Mouse (Mus musculus) liver, adult 2 months (tissue): ENCODE measurements around the gene Bphl.

Experiments used
- CTCF ChIP-seq: fragments of 200-500 bp; IDR thresholded peaks from 2 replicates; pipeline ENCODE4 v1.5.1; 2011; ENCODE audit warnings: low read depth, low read length, control low read depth
- POLR2A ChIP-seq: fragments of 200-500 bp; IDR thresholded peaks from 2 replicates; pipeline ENCODE4 v1.6.1; 2011; ENCODE audit warnings: low read length, control low read depth; ENCODE audit not compliant: insufficient read depth; ENCODE audit errors: extremely low read depth

- TF ChIP-seq POLR2A (no peak), CTCF (no peak)
Observed at GRCm38 (mm10) chr13:34036726-34037125, 671 bp upstream of the Bphl start.
